Mouse (Mus musculus): ENCODE measurements around the gene Fli1. TPM values are rescaled to one million over a fixed set of nuclear protein-coding genes. Genes with fewer than 3 reads are reported as not detected.

Fli1 gene
- polyA plus RNA-seq, 2 experiments: 2.5 to 6.9 TPM

DNA sequence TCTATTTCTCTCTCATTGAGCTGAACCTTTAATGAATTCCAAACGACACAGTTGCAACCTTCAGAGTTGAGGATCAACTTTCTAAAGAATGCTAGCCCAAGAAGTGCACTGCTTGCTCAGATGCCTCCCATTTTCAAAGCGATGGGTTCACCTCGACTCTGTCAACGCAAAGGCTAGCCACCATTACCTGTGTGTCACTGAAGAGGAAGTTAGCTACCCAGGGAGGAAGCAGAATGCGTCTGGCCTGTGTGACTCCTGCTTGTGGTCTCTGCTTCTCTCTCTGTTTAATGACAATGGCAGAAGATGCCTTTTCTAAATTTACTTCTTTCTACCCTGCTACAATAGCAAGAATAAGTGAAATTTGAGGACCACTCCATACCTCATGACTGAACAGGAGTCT lies 42.6 kb downstream of the Fli1 start:
- no peak overlapping the region for H3K27ac ChIP-seq
- 21% methylated on average over 5 of the region's 5 CpGs for WGBS (ENCODE audit: insufficient replicate concordance)
- no peaks in the 10 kb centered on the region for H3K36me3 ChIP-seq (replicated peaks; ENCODE audit: control insufficient read depth, insufficient read depth, low read depth)
- H3K4me2 ChIP-seq (ENCODE audit: low read depth): no peak overlapping the region
- no peaks in the 10 kb centered on the region for H3K9me3 ChIP-seq (ENCODE audit: control insufficient read depth, low read length)
- H3K27me3 ChIP-seq (ENCODE audit: control insufficient read depth, insufficient read depth, low read length): no peaks in the 10 kb centered on the region
- H3K9ac ChIP-seq (replicated peaks): no peak overlapping the region
- ATAC-seq (ENCODE audit: insufficient read depth) (no peak), DNase-seq (ENCODE audit: low read depth in 3 of 3, low spot score in 3 of 3) (no peak)
- TF ChIP-seq EP300 (IDR thresholded peaks at IDR 0.05; ENCODE audit: low read depth) (no peak), CTCF (IDR thresholded peaks at IDR 0.05; ENCODE audit: low read depth) (no peak)
- no peak overlapping the region for H3K4me3 ChIP-seq (ENCODE audit: insufficient read depth in 1 of 2, low read depth in 2 of 2, low read length in 2 of 2)
- H3K4me1 ChIP-seq (replicated peaks; ENCODE audit: control insufficient read depth in 2 of 2, insufficient read depth in 2 of 2, low read length in 1 of 2): peaks cover 0 to 22% of the 10 kb centered on the region in 2 experiments; a peak in 2 of 4 replicates

- Histone ChIP-seq H3K27ac (no peak overlapping the region), H3K4me3 (ENCODE audit: insufficient read depth in 1 of 2, low read depth in 2 of 2, low read length in 2 of 2) (no peak overlapping the region), H3K27me3 (ENCODE audit: control insufficient read depth, insufficient read depth, low read length) (no peaks in the 10 kb centered on the region), H3K36me3 (replicated peaks; ENCODE audit: control insufficient read depth, insufficient read depth, low read depth) (no peaks in the 10 kb centered on the region), H3K4me1 (replicated peaks; ENCODE audit: control insufficient read depth in 2 of 2, insufficient read depth in 2 of 2, low read length in 1 of 2) (peaks cover 0 to 22% of the 10 kb centered on the region in 2 experiments; a peak in 2 of 4 replicates), H3K4me2 (ENCODE audit: low read depth) (no peak overlapping the region), H3K9me3 (ENCODE audit: control insufficient read depth, low read length) (no peaks in the 10 kb centered on the region), H3K9ac (replicated peaks) (no peak overlapping the region)
- TF ChIP-seq EP300 (IDR thresholded peaks at IDR 0.05; ENCODE audit: low read depth) (no peak), CTCF (IDR thresholded peaks at IDR 0.05; ENCODE audit: low read depth) (no peak)
- no peak for ATAC-seq (ENCODE audit: insufficient read depth)
- DNase-seq (ENCODE audit: low read depth in 3 of 3, low spot score in 3 of 3): no peak
- 36% methylated on average over 6 of the region's 6 CpGs for WGBS (ENCODE audit: insufficient replicate concordance)
Observed at GRCm38 (mm10) chr9:32499469-32499868, 43.2 kb downstream of the Fli1 start.

- Histone ChIP-seq H3K4me2 (ENCODE audit: low read depth) (no peak overlapping the region), H3K27me3 (ENCODE audit: control insufficient read depth, insufficient read depth, low read length) (no peaks in the 10 kb centered on the region), H3K9me3 (ENCODE audit: control insufficient read depth, low read length) (no peaks in the 10 kb centered on the region), H3K27ac (no peak overlapping the region), H3K36me3 (replicated peaks; ENCODE audit: control insufficient read depth, insufficient read depth, low read depth) (no peaks in the 10 kb centered on the region), H3K9ac (replicated peaks) (no peak overlapping the region), H3K4me3 (ENCODE audit: insufficient read depth in 1 of 2, low read depth in 2 of 2, low read length in 2 of 2) (no peak overlapping the region), H3K4me1 (replicated peaks; ENCODE audit: control insufficient read depth in 2 of 2, insufficient read depth in 2 of 2, low read length in 1 of 2) (peaks cover 0 to 15% of the 10 kb centered on the region in 2 experiments; a peak in 2 of 4 replicates)
- 6% methylated on average over 7 of the region's 7 CpGs for WGBS (ENCODE audit: insufficient replicate concordance)
- ATAC-seq (ENCODE audit: insufficient read depth) (peak; percentile 43; the same call in 1 of the 2 replicates), DNase-seq (ENCODE audit: low read depth in 3 of 3, low spot score in 3 of 3) (no peak)
- TF ChIP-seq CTCF (IDR thresholded peaks at IDR 0.05; ENCODE audit: low read depth) (no peak), EP300 (IDR thresholded peaks at IDR 0.05; ENCODE audit: low read depth) (peak; percentile 19; the same call in 1 of the 2 replicates)
Observed at GRCm38 (mm10) chr9:32495643-32495997, 47.0 kb downstream of the Fli1 start.

GRCm38 (mm10) chr9:32494891-32495642 lies 47.6 kb downstream of the Fli1 start:
- Histone ChIP-seq H3K4me3 (ENCODE audit: insufficient read depth in 1 of 2, low read depth in 2 of 2, low read length in 2 of 2) (no peak overlapping the region), H3K4me2 (ENCODE audit: low read depth) (no peak overlapping the region), H3K36me3 (replicated peaks; ENCODE audit: control insufficient read depth, insufficient read depth, low read depth) (no peaks in the 10 kb centered on the region), H3K9ac (replicated peaks) (no peak overlapping the region), H3K4me1 (replicated peaks; ENCODE audit: control insufficient read depth in 2 of 2, insufficient read depth in 2 of 2, low read length in 1 of 2) (peaks cover 0 to 12% of the 10 kb centered on the region in 2 experiments; a peak in 2 of 4 replicates), H3K27ac (no peak overlapping the region), H3K9me3 (ENCODE audit: control insufficient read depth, low read length) (no peaks in the 10 kb centered on the region), H3K27me3 (ENCODE audit: control insufficient read depth, insufficient read depth, low read length) (no peaks in the 10 kb centered on the region)
- no peak for ATAC-seq (ENCODE audit: insufficient read depth)
- TF ChIP-seq EP300 (IDR thresholded peaks at IDR 0.05; ENCODE audit: low read depth): no peak
- no peak for TF ChIP-seq CTCF (IDR thresholded peaks at IDR 0.05; ENCODE audit: low read depth)
- 47% methylated on average over 8 of the region's 8 CpGs for WGBS (ENCODE audit: insufficient replicate concordance)
- no peak for DNase-seq (ENCODE audit: low read depth in 3 of 3, low spot score in 3 of 3)

- H3K9me3 ChIP-seq (ENCODE audit: control insufficient read depth, low read length): no peaks in the 10 kb centered on the region
- no peak overlapping the region for H3K4me2 ChIP-seq (ENCODE audit: low read depth)
- no peak overlapping the region for H3K9ac ChIP-seq (replicated peaks)
- no peak overlapping the region for H3K4me3 ChIP-seq (ENCODE audit: insufficient read depth in 1 of 2, low read depth in 2 of 2, low read length in 2 of 2)
- H3K36me3 ChIP-seq (replicated peaks; ENCODE audit: control insufficient read depth, insufficient read depth, low read depth): no peaks in the 10 kb centered on the region
- DNase-seq (ENCODE audit: low read depth in 3 of 3, low spot score in 3 of 3): no peak
- 77% methylated on average over 4 of the region's 4 CpGs for WGBS (ENCODE audit: insufficient replicate concordance)
- no peaks in the 10 kb centered on the region for H3K27me3 ChIP-seq (ENCODE audit: control insufficient read depth, insufficient read depth, low read length)
- no peak for TF ChIP-seq CTCF (IDR thresholded peaks at IDR 0.05; ENCODE audit: low read depth)
- no peak for TF ChIP-seq EP300 (IDR thresholded peaks at IDR 0.05; ENCODE audit: low read depth)
- H3K27ac ChIP-seq: no peak overlapping the region
- ATAC-seq (ENCODE audit: insufficient read depth): no peak
- peaks cover 0 to 10% of the 10 kb centered on the region in 2 experiments; a peak in 2 of 4 replicates for H3K4me1 ChIP-seq (replicated peaks; ENCODE audit: control insufficient read depth in 2 of 2, insufficient read depth in 2 of 2, low read length in 1 of 2)
Observed at GRCm38 (mm10) chr9:32493588-32494423, 48.9 kb downstream of the Fli1 start.

All from liver, embryonic 14.5 days (tissue).